ENCODE assay signal across 24 mouse cellular contexts in genomic region chr4:106378839-106379572, GRCm38 (mm10).
A peak's percentile ranks its signal among the peaks of the same experiment; 100 is the strongest.
DNase-seq lines count a peak whose midpoint lies in the region; ATAC-seq and TF ChIP-seq lines count a peak whose summit lies in the region.
"Had no signal": no experiment of that assay in that cellular context is flagged by ENCODE, and none has a peak within 500 bp of the region (broad histone marks: within the 10 kb centered on the region; RNA-seq: fewer than 3 reads in every experiment).

No protein-coding gene starts in this region.

- no peak for ATAC-seq in forebrain, embryonic 14.5 days
- no peak for ATAC-seq in forebrain, embryonic 16.5 days
- ATAC-seq in limb, embryonic 13.5 days (ENCODE audit: low FRiP score, low read depth) = peak; percentile 81
- peak; percentile 88 for ATAC-seq in limb, embryonic 14.5 days (ENCODE audit: low FRiP score, low read depth)
- ATAC-seq: intestine, embryonic 16.5 days had no signal

- no peaks in the 10 kb centered on the region for H3K27me3 ChIP-seq in forebrain, embryonic 14.5 days (replicated peaks; ENCODE audit: control insufficient read depth, insufficient read depth, low read length)
- H3K27me3 ChIP-seq in forebrain, embryonic 16.5 days (replicated peaks; ENCODE audit: control insufficient read depth, insufficient read depth, low read length) = no peaks in the 10 kb centered on the region
- H3K27me3 ChIP-seq in limb, embryonic 13.5 days = no peaks in the 10 kb centered on the region
- no peaks in the 10 kb centered on the region for H3K27me3 ChIP-seq in limb, embryonic 10.5 days (ENCODE audit: low read depth, poor library complexity, severe bottlenecking)
- H3K27me3 ChIP-seq in limb, embryonic 14.5 days (ENCODE audit: control insufficient read depth, insufficient read depth, low read length) = no peaks in the 10 kb centered on the region
- H3K27me3 ChIP-seq: embryonic facial prominence, embryonic 13.5 days; lung, embryonic 15.5 days; midbrain, embryonic 12.5 days; neural tube, embryonic 13.5 days had no signal

- no peaks in the 10 kb centered on the region for H3K9me3 ChIP-seq in forebrain, embryonic 14.5 days (replicated peaks; ENCODE audit: control insufficient read depth, low read length)
- H3K9me3 ChIP-seq in forebrain, embryonic 16.5 days (ENCODE audit: control insufficient read depth, low read length) = no peaks in the 10 kb centered on the region
- H3K9me3 ChIP-seq in limb, embryonic 13.5 days = no peaks in the 10 kb centered on the region
- H3K9me3 ChIP-seq in limb, embryonic 10.5 days (replicated peaks) = no peaks in the 10 kb centered on the region
- no peaks in the 10 kb centered on the region for H3K9me3 ChIP-seq in limb, embryonic 14.5 days (ENCODE audit: control insufficient read depth, low read length)
- H3K9me3 ChIP-seq: embryonic facial prominence, embryonic 13.5 days; lung, embryonic 15.5 days; midbrain, embryonic 12.5 days; neural tube, embryonic 13.5 days had no signal

- H3K9ac ChIP-seq in forebrain, embryonic 14.5 days (ENCODE audit: low read length) = no peak overlapping the region
- H3K9ac ChIP-seq in forebrain, embryonic 16.5 days (replicated peaks; ENCODE audit: low read depth, low read length) = no peak overlapping the region
- no peak overlapping the region for H3K9ac ChIP-seq in limb, embryonic 13.5 days
- no peak overlapping the region for H3K9ac ChIP-seq in limb, embryonic 14.5 days (ENCODE audit: low read depth, low read length, severe bottlenecking)
- H3K9ac ChIP-seq: embryonic facial prominence, embryonic 13.5 days; liver, embryonic 14.5 days; lung, embryonic 15.5 days; midbrain, embryonic 12.5 days; neural tube, embryonic 13.5 days had no signal

- H3K4me3 ChIP-seq in forebrain, embryonic 14.5 days (ENCODE audit: low read depth, low read length) = no peak overlapping the region
- no peak overlapping the region for H3K4me3 ChIP-seq in forebrain, embryonic 16.5 days (replicated peaks; ENCODE audit: low read length)
- H3K4me3 ChIP-seq in limb, embryonic 13.5 days = no peak overlapping the region
- H3K4me3 ChIP-seq in limb, embryonic 10.5 days = no peak overlapping the region
- H3K4me3 ChIP-seq in limb, embryonic 14.5 days (replicated peaks; ENCODE audit: low read length) = no peak overlapping the region
- H3K4me3 ChIP-seq: embryonic facial prominence, embryonic 13.5 days; erythroblast, embryonic 14.5 days; layer of hippocampus, adult 2 months; left cerebral cortex, adult 2 months; lung, embryonic 15.5 days; midbrain, embryonic 12.5 days; neural tube, embryonic 13.5 days had no signal

- intact Hi-C loops in left cerebral cortex, postnatal 4 days (cut with DNase I) = loop anchor here (10.0 kb wide), 1 partner anchor 1224 kb away; the partner anchor contains the start of gene Plpp3

- peaks cover 67% of the 10 kb centered on the region for H3K36me3 ChIP-seq in forebrain, embryonic 14.5 days (ENCODE audit: control insufficient read depth, insufficient read depth, low read length)
- peaks cover 30% of the 10 kb centered on the region for H3K36me3 ChIP-seq in forebrain, embryonic 16.5 days (ENCODE audit: control insufficient read depth, insufficient read depth)
- H3K36me3 ChIP-seq in limb, embryonic 13.5 days = peaks cover 74% of the 10 kb centered on the region
- peaks cover 89% of the 10 kb centered on the region for H3K36me3 ChIP-seq in limb, embryonic 10.5 days
- H3K36me3 ChIP-seq in limb, embryonic 14.5 days (ENCODE audit: control insufficient read depth, insufficient read depth, low read length) = peaks cover 71% of the 10 kb centered on the region

- H3K27ac ChIP-seq in forebrain, embryonic 14.5 days (ENCODE audit: low read depth, low read length) = no peak overlapping the region
- H3K27ac ChIP-seq in forebrain, embryonic 16.5 days (ENCODE audit: low read length) = no peak overlapping the region
- H3K27ac ChIP-seq in limb, embryonic 13.5 days = 0 out of 2 replicates have a peak overlapping the region, but pooled peaks have one; percentile 6
- no peak overlapping the region for H3K27ac ChIP-seq in limb, embryonic 10.5 days
- H3K27ac ChIP-seq in limb, embryonic 14.5 days (replicated peaks; ENCODE audit: low read depth, low read length) = 0 out of 2 replicates have a peak overlapping the region, but pooled peaks have one; percentile 14
- H3K27ac ChIP-seq: embryonic facial prominence, embryonic 13.5 days; layer of hippocampus, adult 2 months; left cerebral cortex, adult 2 months; liver, embryonic 14.5 days; lung, embryonic 15.5 days; midbrain, embryonic 12.5 days; neural tube, embryonic 13.5 days had no signal

- peak; percentile 16 for DNase-seq in forebrain, embryonic 14.5 days (ENCODE audit: low spot score)
- DNase-seq in limb, embryonic 10.5 days (ENCODE audit: low spot score) = no peak
- peak; percentile 5 for DNase-seq in 3134 (ENCODE audit: extremely low read depth, insufficient read length, low spot score)
- peak; percentile 81 for DNase-seq in limb, embryonic 14.5 days (ENCODE audit: low spot score)
- no peak for DNase-seq in left cerebral cortex, postnatal 4 days
- DNase-seq: adrenal gland, postnatal 25 days; B cell, adult 2 months; cerebellum, adult 18-20 months; cerebellum, postnatal 10 days; gastrocnemius, postnatal 10 days; kidney, adult 8-10 months; kidney, postnatal 36 days; liver had no signal

- no peak for TF ChIP-seq POLR2A in limb, embryonic 14.5 days (IDR thresholded peaks at IDR 0.05; ENCODE audit: borderline replicate concordance, extremely low read depth, insufficient read depth, insufficient read length)

- no peaks in the 10 kb centered on the region for H3K4me1 ChIP-seq in forebrain, embryonic 14.5 days (ENCODE audit: control insufficient read depth, insufficient read depth, low read length)
- H3K4me1 ChIP-seq in forebrain, embryonic 16.5 days (replicated peaks; ENCODE audit: control insufficient read depth, insufficient read depth, low read length) = no peaks in the 10 kb centered on the region
- peaks cover 12% of the 10 kb centered on the region for H3K4me1 ChIP-seq in limb, embryonic 13.5 days
- peaks cover 10% of the 10 kb centered on the region for H3K4me1 ChIP-seq in limb, embryonic 10.5 days
- H3K4me1 ChIP-seq in limb, embryonic 14.5 days (ENCODE audit: control insufficient read depth, insufficient read depth, low read length) = no peaks in the 10 kb centered on the region; the same call in 1 of the 2 replicates
- H3K4me1 ChIP-seq: embryonic facial prominence, embryonic 13.5 days; lung, embryonic 15.5 days; midbrain, embryonic 12.5 days had no signal

- H3K4me2 ChIP-seq in forebrain, embryonic 14.5 days (ENCODE audit: low read length) = no peak overlapping the region
- H3K4me2 ChIP-seq in forebrain, embryonic 16.5 days (ENCODE audit: low read length) = no peak overlapping the region
- H3K4me2 ChIP-seq in limb, embryonic 13.5 days (replicated peaks) = no peak overlapping the region
- H3K4me2 ChIP-seq in limb, embryonic 14.5 days (replicated peaks; ENCODE audit: low read depth, low read length, severe bottlenecking) = no peak overlapping the region
- H3K4me2 ChIP-seq: embryonic facial prominence, embryonic 13.5 days; lung, embryonic 15.5 days; midbrain, embryonic 12.5 days; neural tube, embryonic 13.5 days had no signal

- 74% methylated on average over 14 of the region's 14 CpGs for WGBS in forebrain, embryonic 14.5 days
- WGBS in forebrain, embryonic 16.5 days = 65% methylated on average over 14 of the region's 14 CpGs
- 47% methylated on average over 14 of the region's 14 CpGs for WGBS in limb, embryonic 13.5 days
- 77% methylated on average over 14 of the region's 14 CpGs for WGBS in limb, embryonic 10.5 days
- WGBS in limb, embryonic 14.5 days = 45% methylated on average over 14 of the region's 14 CpGs

Comparison
In these comparisons a context has a peak if more than half of its experiments do, and no peak if none do; other contexts are left out.
1. DNase-seq: peak in forebrain, embryonic 14.5 days (single experiment), 3134 (single experiment) and limb, embryonic 14.5 days (single experiment); none in limb, embryonic 10.5 days (single experiment) and left cerebral cortex, postnatal 4 days (single experiment).
2. H3K27ac ChIP-seq: peak in limb, embryonic 13.5 days (single experiment) and limb, embryonic 14.5 days (single experiment); none in forebrain, embryonic 14.5 days (single experiment), forebrain, embryonic 16.5 days (single experiment) and limb, embryonic 10.5 days (single experiment).
3. ATAC-seq: peak in limb, embryonic 13.5 days (single experiment) and limb, embryonic 14.5 days (single experiment); none in forebrain, embryonic 14.5 days (single experiment) and forebrain, embryonic 16.5 days (single experiment).